Mouse (Mus musculus): ENCODE results near the gene Tigd3. TPM values are rescaled to one million over a fixed set of nuclear protein-coding genes. Genes with fewer than 3 reads are reported as not detected.
A peak's percentile ranks its signal among the peaks of the same experiment; 100 is the strongest.

The Tigd3 gene
- total RNA-seq, 2 experiments from 2014 or later: 0.20 TPM; not detected in 1

GRCm38 (mm10) chr19:5849843-5850527 is 44.0 kb downstream of the Tigd3 start:
- DNase-seq: peak; percentile 96
- intact Hi-C loops (cut with DNase I): loop anchor here (2.0 kb wide), 1 partner anchor 57 kb away; no protein-coding TSS in a partner anchor

DNA sequence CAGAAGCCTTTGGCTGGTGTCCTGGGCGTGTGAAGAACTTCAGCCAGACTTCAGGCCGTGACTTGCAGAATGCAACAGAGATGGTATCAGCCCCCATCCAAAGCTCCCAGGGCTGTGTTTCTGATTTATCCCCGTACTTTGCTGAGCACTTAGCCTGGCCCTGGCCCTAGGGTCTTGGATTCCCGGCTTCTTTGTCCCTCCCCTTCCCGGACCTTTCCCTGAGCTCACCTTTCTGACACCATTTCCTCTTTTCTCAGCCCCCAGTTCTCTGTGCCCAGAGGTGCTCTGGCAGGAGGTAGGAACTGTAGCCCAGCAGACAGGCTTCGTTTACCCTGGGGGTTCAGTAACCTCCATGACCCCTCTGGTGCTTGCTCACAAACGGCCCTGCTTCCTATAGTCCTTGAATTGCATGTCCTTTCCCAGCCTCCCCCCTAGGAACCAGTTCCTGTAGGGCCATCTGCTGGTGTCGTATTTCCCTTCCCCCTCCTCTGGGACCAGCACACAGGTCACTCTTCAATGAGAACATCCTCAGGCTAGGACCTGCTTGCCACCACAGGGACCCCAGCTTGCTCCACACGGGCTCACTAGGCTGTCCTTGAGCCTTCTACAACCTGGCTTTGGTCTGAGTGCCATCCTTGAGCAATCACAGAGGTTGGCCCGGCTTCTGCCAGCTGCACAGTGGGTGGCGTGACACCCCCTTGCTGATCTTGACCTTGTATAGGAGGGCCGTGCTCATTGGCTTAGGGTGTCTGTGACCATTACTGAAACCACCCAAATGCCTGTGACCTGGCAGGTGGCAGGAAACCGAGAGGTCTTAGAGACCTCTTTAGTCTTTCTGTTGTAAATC is 44.9 kb downstream of the Tigd3 start:
- peak; percentile 40 to 61 for DNase-seq
- intact Hi-C loops (cut with DNase I): no loop called here

- intact Hi-C loops (cut with DNase I): no loop called here
- DNase-seq: peak in 1 of 2 experiments; percentile 75
These were observed 45.7 kb downstream of the Tigd3 start for GRCm38 (mm10) chr19:5848032-5848825.

DNA sequence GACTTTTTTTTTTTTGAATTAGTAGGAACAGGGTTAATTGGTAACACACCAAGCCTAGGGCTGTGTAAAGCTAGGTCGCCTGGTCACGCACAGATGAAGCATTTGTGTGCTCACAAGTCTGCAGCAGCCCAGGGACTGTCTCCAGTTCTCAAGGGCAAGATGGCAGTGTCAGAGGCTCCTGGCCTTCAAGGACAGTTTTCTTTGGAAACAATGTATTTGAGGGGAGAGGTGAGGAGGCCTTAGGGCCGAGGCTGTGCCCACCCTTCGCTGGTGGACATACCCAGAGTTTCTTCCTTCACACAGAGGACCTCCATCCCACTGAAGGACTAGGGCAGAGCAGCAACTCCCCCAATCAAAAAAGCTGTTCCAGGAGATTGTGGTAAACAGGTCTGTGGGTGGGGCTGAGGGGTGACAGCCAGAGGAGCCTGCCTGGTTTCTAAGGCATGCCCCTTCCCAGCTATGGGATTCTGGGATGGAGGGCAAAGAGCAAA is 46.6 kb downstream of the Tigd3 start:
- no peak for DNase-seq
- intact Hi-C loops (cut with DNase I): no loop called here

DNA sequence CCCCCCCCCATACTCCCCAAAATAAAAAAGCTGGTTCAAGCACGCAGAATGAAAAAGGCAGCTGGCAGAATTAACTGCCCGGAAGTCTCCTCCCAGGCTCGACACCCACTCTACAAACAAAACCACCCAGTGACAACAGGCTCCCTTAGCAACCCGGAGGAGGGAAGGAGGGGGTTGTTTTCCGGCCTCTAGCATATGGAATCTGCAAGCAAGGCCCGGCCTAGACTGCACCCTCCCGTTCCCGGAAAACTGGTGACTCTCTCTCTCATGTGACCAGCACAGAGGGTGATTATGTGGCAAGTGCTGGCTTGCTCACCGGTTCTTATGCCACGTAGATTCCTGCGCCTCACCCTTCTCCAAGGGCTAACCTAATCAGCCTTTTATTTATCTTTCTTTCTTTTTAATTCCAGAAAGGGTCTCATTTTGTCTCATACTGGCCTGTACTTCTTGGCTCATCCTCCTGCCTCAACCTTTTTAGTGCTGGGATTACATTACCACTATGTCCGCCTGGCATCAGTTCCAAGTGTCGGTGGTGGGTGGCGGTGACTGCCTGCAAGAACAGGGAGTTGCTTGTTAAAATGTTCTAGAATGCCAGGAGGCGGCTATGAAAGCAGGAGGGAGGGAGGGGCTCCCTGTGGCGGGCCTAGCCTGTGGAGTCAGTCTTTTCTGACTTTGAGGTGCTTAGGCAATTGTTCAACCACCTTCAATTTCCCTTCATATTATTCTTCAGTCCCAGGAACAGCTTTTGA is 47.2 kb downstream of the Tigd3 start:
- peak; percentile 71 to 81 for DNase-seq
- intact Hi-C loops (cut with DNase I): no loop called here

DNA sequence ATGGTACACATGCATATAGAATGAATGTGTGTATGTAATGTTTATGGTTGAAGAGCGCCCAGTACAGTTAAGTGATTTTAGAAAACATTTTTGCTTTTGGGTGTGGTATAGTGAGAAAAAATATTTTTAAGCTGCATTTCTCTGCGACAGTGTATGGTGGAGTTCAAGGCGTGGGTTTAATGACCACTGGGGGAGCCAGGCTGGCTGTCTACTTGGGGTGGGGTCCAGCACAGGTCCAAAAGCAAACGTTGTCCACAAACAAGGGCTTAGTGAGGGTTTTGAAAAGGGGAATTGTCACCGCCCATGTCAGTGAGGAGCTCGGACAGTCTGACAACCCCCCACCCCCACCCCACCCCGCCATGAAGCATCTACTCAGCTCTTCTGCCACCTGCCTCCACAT is 47.8 kb downstream of the Tigd3 start:
- intact Hi-C loops (cut with DNase I): no loop called here
- DNase-seq: peak in 1 of 2 experiments; percentile 55

- intact Hi-C loops (cut with DNase I): loop anchor here (2.0 kb wide), 1 partner anchor 43 kb away; no protein-coding TSS in a partner anchor
- peak; percentile 95 to 96 for DNase-seq
These were observed 48.4 kb downstream of the Tigd3 start for GRCm38 (mm10) chr19:5845319-5846135.

DNA sequence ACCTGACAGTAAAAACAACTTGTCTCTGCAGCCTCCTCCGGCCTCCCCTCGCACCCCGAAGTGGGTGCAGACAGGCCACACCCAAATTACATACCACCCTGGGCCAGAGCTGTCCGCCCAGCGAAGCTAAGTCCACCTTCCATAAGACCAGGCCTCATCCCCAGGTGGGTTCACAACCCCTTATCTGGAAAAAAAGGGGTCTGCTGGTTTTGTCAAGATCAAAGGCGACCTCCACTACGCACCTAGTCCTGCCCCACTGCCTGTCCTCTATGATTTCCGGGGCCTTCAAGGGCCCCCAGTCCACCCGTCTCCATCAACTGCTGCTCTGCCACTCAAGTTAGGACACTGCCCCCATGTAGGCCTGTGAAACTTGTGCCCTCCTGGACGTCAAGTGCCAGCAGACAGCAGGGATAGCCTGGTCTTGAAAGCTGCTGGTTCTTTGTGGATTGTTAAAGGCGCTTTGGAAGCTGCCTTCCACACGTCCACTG is 49.1 kb downstream of the Tigd3 start:
- intact Hi-C loops (cut with DNase I): loop anchor here (2.0 kb wide), 1 partner anchor 42 kb away; no protein-coding TSS in a partner anchor
- DNase-seq: no peak

- DNase-seq: peak in 1 of 2 experiments; percentile 45
- intact Hi-C loops (cut with DNase I): loop anchor here (2.0 kb wide), 1 partner anchor 41 kb away; no protein-coding TSS in a partner anchor
These were observed 49.9 kb downstream of the Tigd3 start for GRCm38 (mm10) chr19:5843781-5844691.

DNA sequence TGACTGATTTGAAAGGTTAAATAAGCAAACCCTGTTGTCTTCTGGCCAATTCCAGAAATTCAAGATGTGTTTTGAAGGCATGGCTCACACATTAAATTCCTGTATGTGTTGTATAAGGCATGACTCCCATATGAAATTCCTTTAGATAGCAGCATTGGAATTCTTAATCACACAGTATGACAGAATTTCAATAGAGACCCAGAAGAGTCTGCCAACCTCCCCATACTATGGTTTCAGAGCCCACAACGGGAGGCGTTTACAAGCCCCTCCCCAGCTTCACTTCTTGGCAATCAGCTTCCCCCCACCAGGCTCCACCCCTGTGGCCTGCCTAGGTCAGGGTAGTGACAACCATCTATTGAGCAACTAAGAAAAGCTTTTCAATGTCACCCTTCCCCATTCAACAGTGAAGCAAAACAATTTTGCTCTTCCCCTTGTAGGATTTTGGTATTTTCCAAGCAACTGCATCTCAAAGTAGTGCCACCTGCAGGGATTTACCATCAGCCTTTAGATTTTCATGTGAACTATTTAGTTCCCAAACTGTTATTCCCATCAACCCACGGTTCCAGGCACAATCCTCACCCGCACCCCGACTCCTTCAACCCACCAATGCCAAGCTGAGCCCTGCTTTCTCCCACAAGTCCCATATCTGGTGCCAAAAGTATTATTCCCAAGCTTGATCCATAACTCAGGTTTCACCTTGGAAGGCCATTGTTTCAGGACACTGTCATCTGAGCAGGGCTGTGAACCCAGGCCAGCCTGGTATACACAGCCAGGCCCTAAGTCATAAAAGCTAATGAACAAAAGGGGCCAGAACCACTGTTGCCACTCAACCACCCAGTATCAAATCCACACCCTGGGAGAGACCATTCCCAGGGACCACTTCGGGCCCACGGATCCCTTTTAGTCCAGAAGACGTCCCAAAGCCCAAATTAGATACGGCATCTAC is 50.9 kb downstream of the Tigd3 start:
- peak in 1 of 2 experiments; percentile 44 for DNase-seq
- intact Hi-C loops (cut with DNase I): no loop called here

- DNase-seq: no peak
- intact Hi-C loops (cut with DNase I): no loop called here
These were observed 51.8 kb downstream of the Tigd3 start for GRCm38 (mm10) chr19:5841999-5842784.

- DNase-seq: no peak
- intact Hi-C loops (cut with DNase I): no loop called here
These were observed 52.5 kb downstream of the Tigd3 start for GRCm38 (mm10) chr19:5841389-5841946.
